8 mouse cellular contexts compared by ENCODE assay signal in the genomic region with DNA sequence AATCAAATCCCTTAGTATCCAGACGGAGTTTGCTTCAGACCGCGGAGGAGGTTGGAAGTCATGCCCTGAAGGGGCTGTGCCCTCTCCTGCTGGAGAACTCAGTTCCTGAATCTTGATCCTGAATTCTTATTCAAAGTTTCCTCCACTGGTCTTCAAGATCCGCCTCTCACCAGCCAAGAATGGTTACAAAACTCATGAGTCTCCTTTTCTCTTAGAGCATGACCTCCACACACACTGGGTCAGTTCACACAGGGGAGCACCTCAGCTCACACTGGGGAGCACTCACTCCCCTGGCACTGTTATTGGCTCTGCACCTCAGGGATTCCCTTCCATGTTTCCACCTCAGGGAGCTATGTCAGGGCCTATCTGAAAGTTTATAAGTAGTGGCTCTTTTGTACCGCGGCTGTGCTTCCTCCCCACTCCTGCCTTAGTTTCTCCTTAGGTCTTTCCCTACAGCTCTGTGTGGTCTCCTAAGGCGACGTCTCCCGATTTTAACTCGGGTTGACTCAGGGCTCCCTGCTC. TPM values are rescaled to one million over a fixed set of nuclear protein-coding genes. Genes with fewer than 3 reads are reported as not detected.
DNase-seq lines count a peak whose midpoint lies in the region; ATAC-seq and TF ChIP-seq lines count a peak whose summit lies in the region.

No protein-coding gene starts in this region.

- TF ChIP-seq EP300 in heart, adult 2 months (IDR thresholded peaks at IDR 0.05; ENCODE audit: insufficient read depth, low read depth, low read length): no peak

- peaks cover 7% of the 10 kb centered on the region for H3K4me1 ChIP-seq in heart, adult 2 months (ENCODE audit: control insufficient read depth, insufficient read depth, low read length)
- peaks cover 8% of the 10 kb centered on the region for H3K4me1 ChIP-seq in hindbrain, embryonic 11.5 days (replicated peaks; ENCODE audit: control insufficient read depth, insufficient read depth, low read length)

- H3K36me3 ChIP-seq in heart, adult 2 months (ENCODE audit: control insufficient read depth, insufficient read depth, low read length): no peaks in the 10 kb centered on the region
- H3K36me3 ChIP-seq in hindbrain, embryonic 11.5 days (ENCODE audit: control insufficient read depth, insufficient read depth, low read length): no peaks in the 10 kb centered on the region; the same call in 1 of the 2 replicates
- no peaks in the 10 kb centered on the region for H3K36me3 ChIP-seq in macrophage (ENCODE audit: inconsistent target)

- H3K9ac ChIP-seq in heart, adult 2 months (ENCODE audit: low read depth, low read length): peak overlapping the region; percentile 98; the same call in 1 of the 2 replicates
- H3K9ac ChIP-seq in hindbrain, embryonic 11.5 days (ENCODE audit: low read depth, low read length): peak overlapping the region; percentile 87

- intact Hi-C loops in heart, adult 2 months (cut with DNase I): no loop called here

- peak overlapping the region; percentile 61 for H3K4me3 ChIP-seq in heart, adult 2 months
- H3K4me3 ChIP-seq in hindbrain, embryonic 11.5 days (ENCODE audit: low read depth, low read length): peak overlapping the region; percentile 54
- peak overlapping the region; percentile 97 for H3K4me3 ChIP-seq in macrophage (ENCODE audit: inconsistent target)

- DNase-seq in heart, adult 2 months: peak; percentile 29 to 33
- no peak for DNase-seq in heart, postnatal 4 days
- peak; percentile 48 for DNase-seq in NIH3T3 (ENCODE audit: low read depth)
- DNase-seq in hindbrain, embryonic 11.5 days (ENCODE audit: low spot score): no peak
- DNase-seq in cerebellum, adult 11-12 months: no peak
- DNase-seq in cerebellum, adult 8-10 months: no peak
- DNase-seq in layer of hippocampus, adult 18-20 months (ENCODE audit: low spot score in 2 of 2): no peak

- 26% methylated on average over 10 of the region's 10 CpGs for WGBS in heart, adult 2 months
- 25% methylated on average over 10 of the region's 10 CpGs for WGBS in hindbrain, embryonic 11.5 days
- WGBS in macrophage (ENCODE audit: missing documents): 59% methylated on average over 10 of the region's 10 CpGs

- no peaks in the 10 kb centered on the region for H3K27me3 ChIP-seq in heart, adult 2 months (ENCODE audit: control insufficient read depth, insufficient read depth, low read length)
- H3K27me3 ChIP-seq in hindbrain, embryonic 11.5 days (ENCODE audit: control insufficient read depth, insufficient read depth, low read length): no peaks in the 10 kb centered on the region

- H3K27ac ChIP-seq in heart, adult 2 months: peak overlapping the region; percentile 98
- H3K27ac ChIP-seq in hindbrain, embryonic 11.5 days (ENCODE audit: low read depth, low read length): peak overlapping the region; percentile 99
- H3K27ac ChIP-seq in macrophage: peak overlapping the region; percentile 98

- no peaks in the 10 kb centered on the region for H3K9me3 ChIP-seq in hindbrain, embryonic 11.5 days (ENCODE audit: control insufficient read depth, low read length)

- TF ChIP-seq POLR2A in heart, adult 2 months (IDR thresholded peaks at IDR 0.05; ENCODE audit: insufficient read depth, low read depth, low read length): no peak

- H3K79me2 ChIP-seq in heart, adult 2 months (replicated peaks; ENCODE audit: control insufficient read depth, insufficient read depth, low read length): no peaks in the 10 kb centered on the region
- H3K79me2 ChIP-seq in macrophage (ENCODE audit: inconsistent target): peaks cover 54% of the 10 kb centered on the region

- no peak for TF ChIP-seq CTCF in heart, adult 2 months (IDR thresholded peaks at IDR 0.05)

- peak overlapping the region; percentile 98 for H3K4me2 ChIP-seq in hindbrain, embryonic 11.5 days (replicated peaks; ENCODE audit: low read depth, low read length)

- ATAC-seq in hindbrain, embryonic 11.5 days (ENCODE audit: low FRiP score): no peak

RNA-seq across cellular contexts. Expression of a gene that starts 0.5 kb away (rescaled TPM):
- 10 to 100 TPM; 12.8 to 18.6 TPM for total RNA-seq in heart, adult 2 months (2021)
- polyA plus RNA-seq in heart, adult 2 months (2012; rRNA removed): 18.9 and 21.3 TPM in 2 replicates
- 10 to 100 TPM; 32.6 to 32.7 TPM for total RNA-seq in heart, postnatal 4 days (2021)
- polyA plus RNA-seq in hindbrain, embryonic 11.5 days (2014; fragmentation: Nextera tagmentation; extraction: Ambion mirVana): 27.6 and 31.3 TPM in 2 replicates
- 100 to 1,000 TPM in 22 of 26 experiments, 10 to 100 TPM in 4; 62.2 to 295 (median 178) TPM for total RNA-seq in macrophage (2018; cell fraction: chromatin; rRNA removed)
- 100 to 1,000 TPM; 183 to 254 (median 218) TPM for total RNA-seq in macrophage (2018; cell fraction: cytosol; rRNA removed)
- total RNA-seq in macrophage (2018; cell fraction: nucleus; rRNA removed): 100 to 1,000 TPM in 24 of 26 experiments, 10 to 100 TPM in 2; 99.4 to 300 (median 213) TPM
- polyA plus RNA-seq in macrophage (2018): 166 to 235 TPM (median 189 TPM) in 3 replicates
- 1 to 10 TPM; 7.1 to 7.6 TPM for total RNA-seq in layer of hippocampus, adult 18-20 months (2021)

RNA-seq across cellular contexts. Expression of a gene that starts 3.8 kb away (rescaled TPM):
- total RNA-seq in heart, adult 2 months (2021): 1 to 10 TPM; 1.8 TPM
- 5.3 and 5.6 TPM in 2 replicates for polyA plus RNA-seq in heart, adult 2 months (2012; rRNA removed)
- 10 to 100 TPM; 26.3 to 32.2 TPM for total RNA-seq in heart, postnatal 4 days (2021)
- 49.2 and 51.0 TPM in 2 replicates for polyA plus RNA-seq in hindbrain, embryonic 11.5 days (2014; fragmentation: Nextera tagmentation; extraction: Ambion mirVana)
- total RNA-seq in macrophage (2018; cell fraction: chromatin; rRNA removed): 1 to 10 TPM in 12 of 26 experiments, under 1 TPM in 3, not detected in 11; 0.48 to 6.9 (median 1.9) TPM
- 1 to 10 TPM; 4.5 to 9.2 (median 6.2) TPM for total RNA-seq in macrophage (2018; cell fraction: cytosol; rRNA removed)
- total RNA-seq in macrophage (2018; cell fraction: nucleus; rRNA removed): 10 to 100 TPM in 4 of 26 experiments, 1 to 10 TPM in 22; 2.0 to 31.9 (median 4.7) TPM
- polyA plus RNA-seq in macrophage (2018): 5.9 to 14.4 TPM (median 6.8 TPM) in 3 replicates
- 1 to 10 TPM; 1.6 to 1.9 TPM for total RNA-seq in layer of hippocampus, adult 18-20 months (2021)

RNA-seq across cellular contexts. Expression of a gene that starts 14.7 kb away (rescaled TPM):
- total RNA-seq in heart, adult 2 months (2021): 10 to 100 TPM; 19.3 to 20.3 TPM
- 27.7 and 38.0 TPM in 2 replicates for polyA plus RNA-seq in heart, adult 2 months (2012; rRNA removed)
- 10 to 100 TPM; 24.2 to 25.1 TPM for total RNA-seq in heart, postnatal 4 days (2021)
- 33.5 and 39.8 TPM in 2 replicates for polyA plus RNA-seq in hindbrain, embryonic 11.5 days (2014; fragmentation: Nextera tagmentation; extraction: Ambion mirVana)
- total RNA-seq in macrophage (2018; cell fraction: chromatin; rRNA removed): 100 to 1,000 TPM in 2 of 26 experiments, 10 to 100 TPM in 24; 31.7 to 110 (median 62.7) TPM
- 10 to 100 TPM; 17.1 to 28.5 (median 23.8) TPM for total RNA-seq in macrophage (2018; cell fraction: cytosol; rRNA removed)
- 10 to 100 TPM; 29.0 to 70.8 (median 43.2) TPM for total RNA-seq in macrophage (2018; cell fraction: nucleus; rRNA removed)
- 19.3 to 24.2 TPM (median 19.8 TPM) in 3 replicates for polyA plus RNA-seq in macrophage (2018)
- 10 to 100 TPM; 25.0 to 30.2 TPM for total RNA-seq in layer of hippocampus, adult 18-20 months (2021)

RNA-seq across cellular contexts. Expression of a gene that starts 23.6 kb away (rescaled TPM):
- total RNA-seq in heart, adult 2 months (2021): 10 to 100 TPM; 13.2 to 13.3 TPM
- 4.2 and 8.3 TPM in 2 replicates for polyA plus RNA-seq in heart, adult 2 months (2012; rRNA removed)
- 10 to 100 TPM; 37.9 to 40.6 TPM for total RNA-seq in heart, postnatal 4 days (2021)
- 16.8 and 17.3 TPM in 2 replicates for polyA plus RNA-seq in hindbrain, embryonic 11.5 days (2014; fragmentation: Nextera tagmentation; extraction: Ambion mirVana)
- 10 to 100 TPM in 23 of 26 experiments, 1 to 10 TPM in 3; 7.4 to 51.1 (median 30.4) TPM for total RNA-seq in macrophage (2018; cell fraction: chromatin; rRNA removed)
- total RNA-seq in macrophage (2018; cell fraction: cytosol; rRNA removed): 10 to 100 TPM; 10.2 to 24.5 (median 18.6) TPM
- total RNA-seq in macrophage (2018; cell fraction: nucleus; rRNA removed): 10 to 100 TPM in 23 of 26 experiments, 1 to 10 TPM in 3; 9.1 to 73.1 (median 23.0) TPM
- polyA plus RNA-seq in macrophage (2018): 12.5 to 32.8 TPM (median 22.9 TPM) in 3 replicates
- 10 to 100 TPM; 17.2 to 18.5 TPM for total RNA-seq in layer of hippocampus, adult 18-20 months (2021)

RNA-seq across cellular contexts. Expression of a gene that starts 26.8 kb away (rescaled TPM):
- 10 to 100 TPM; 83.0 to 90.1 TPM for total RNA-seq in heart, adult 2 months (2021)
- 108 and 134 TPM in 2 replicates for polyA plus RNA-seq in heart, adult 2 months (2012; rRNA removed)
- total RNA-seq in heart, postnatal 4 days (2021): 100 to 1,000 TPM; 908 to 913 TPM
- 1,599 and 1,667 TPM in 2 replicates for polyA plus RNA-seq in hindbrain, embryonic 11.5 days (2014; fragmentation: Nextera tagmentation; extraction: Ambion mirVana)
- total RNA-seq in macrophage (2018; cell fraction: chromatin; rRNA removed): 100 to 1,000 TPM in 2 of 26 experiments, 10 to 100 TPM in 21, 1 to 10 TPM in 3; 6.5 to 144 (median 36.4) TPM
- 100 to 1,000 TPM; 196 to 602 (median 339) TPM for total RNA-seq in macrophage (2018; cell fraction: cytosol; rRNA removed)
- total RNA-seq in macrophage (2018; cell fraction: nucleus; rRNA removed): 100 to 1,000 TPM in 17 of 26 experiments, 10 to 100 TPM in 9; 35.0 to 372 (median 132) TPM
- 187 to 603 TPM (median 205 TPM) in 3 replicates for polyA plus RNA-seq in macrophage (2018)
- 100 to 1,000 TPM; 326 to 341 TPM for total RNA-seq in layer of hippocampus, adult 18-20 months (2021)

Comparison
In these comparisons a context has a peak if more than half of its experiments do, and no peak if none do; other contexts are left out.
1. DNase-seq: peak in heart, adult 2 months (2 of 2) and NIH3T3 (single experiment); none in heart, postnatal 4 days (single experiment), hindbrain, embryonic 11.5 days (single experiment), cerebellum, adult 11-12 months (single experiment), cerebellum, adult 8-10 months (single experiment) and layer of hippocampus, adult 18-20 months (0 of 2).
2. RNA of a gene that starts 3.8 kb away (total RNA-seq): 26.3 to 32.2 TPM in heart, postnatal 4 days; 1.6 to 1.9 TPM in layer of hippocampus, adult 18-20 months and 1.8 TPM in heart, adult 2 months; every median in the first group is over 4 times any median in the second.
3. Peak in every context shown above with its lines, with median percentiles within 50 percentile points of each other: H3K27ac ChIP-seq and H3K4me3 ChIP-seq.